Comparison of ENCODE assay signal across 9 mouse cellular contexts in the genomic region with DNA sequence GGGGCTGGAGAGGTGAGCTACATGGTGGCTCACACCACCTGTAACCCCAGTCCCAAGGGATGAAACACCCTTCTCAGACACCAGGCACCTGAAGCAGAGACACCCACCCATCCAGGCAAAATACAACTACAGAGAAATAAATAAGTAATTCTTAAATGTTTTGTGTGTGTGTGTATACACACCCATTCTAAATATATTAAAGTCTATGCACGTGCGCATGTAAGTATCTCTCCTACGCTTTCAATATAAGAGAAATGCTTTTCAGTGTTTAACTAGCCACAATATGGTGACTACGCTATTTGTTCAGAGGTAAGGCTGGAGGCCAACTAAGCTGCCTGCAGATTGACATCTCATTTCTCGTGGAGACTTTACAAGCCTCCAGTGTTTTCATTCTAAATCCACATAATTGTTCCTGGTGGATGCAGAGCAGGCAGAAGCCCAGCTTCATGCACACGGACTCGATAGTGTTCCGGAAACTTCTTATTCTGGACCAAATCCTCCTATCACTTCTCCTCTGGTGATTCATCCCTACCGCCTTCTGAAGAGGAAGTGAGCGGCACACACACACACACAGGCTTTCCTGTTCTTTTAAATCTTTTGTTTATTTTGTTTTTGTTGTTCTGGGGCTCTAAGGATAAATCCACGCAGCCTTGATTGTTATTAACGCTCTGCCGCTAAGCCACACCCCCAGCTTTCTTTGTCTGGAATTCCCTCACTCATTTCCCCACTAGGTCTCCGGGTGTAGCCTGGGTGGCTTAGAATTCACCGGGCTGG. TPM values are rescaled to one million over a fixed set of nuclear protein-coding genes. Genes with fewer than 3 reads are reported as not detected.
DNase-seq lines count a peak whose midpoint lies in the region; ATAC-seq lines count a peak whose summit lies in the region.
"Had no signal": no experiment of that assay in that cellular context is flagged by ENCODE, and none has a peak within 500 bp of the region (broad histone marks: within the 10 kb centered on the region; RNA-seq: fewer than 3 reads in every experiment).

No protein-coding gene starts in this region.

- DNase-seq in embryo, embryonic 10.5 days (ENCODE audit: low spot score) = peak; percentile 31
- DNase-seq in embryo, embryonic 11 days = no peak
- DNase-seq in thymus, postnatal 25 days = peak; percentile 31
- no peak for DNase-seq in thymus, postnatal 4 days
- no peak for DNase-seq in liver, embryonic 13.5 days
- DNase-seq in right cerebral cortex, postnatal 4 days = no peak
- no peak for DNase-seq in cerebellum, adult 18-20 months
- no peak for DNase-seq in cerebellum, adult 8-10 months

- peak overlapping the region; percentile 44 for H3K4me2 ChIP-seq in liver, embryonic 13.5 days
- H3K4me2 ChIP-seq: limb, embryonic 15.5 days had no signal

- WGBS in liver, embryonic 13.5 days (ENCODE audit: insufficient replicate concordance) = 36% methylated on average over 15 of the region's 15 CpGs

- H3K4me3 ChIP-seq in liver, embryonic 13.5 days (replicated peaks) = 0 out of 2 replicates have a peak overlapping the region, but pooled peaks have one; percentile 3
- H3K4me3 ChIP-seq: limb, embryonic 15.5 days had no signal

- peak overlapping the region; percentile 51 for H3K27ac ChIP-seq in liver, embryonic 13.5 days
- H3K27ac ChIP-seq: limb, embryonic 15.5 days had no signal

- 0 out of 2 replicates have a peak overlapping the region, but pooled peaks have one; percentile 26 for H3K9ac ChIP-seq in liver, embryonic 13.5 days
- H3K9ac ChIP-seq: limb, embryonic 15.5 days had no signal

- H3K27me3 ChIP-seq in liver, embryonic 13.5 days = no peaks in the 10 kb centered on the region
- H3K27me3 ChIP-seq: limb, embryonic 15.5 days had no signal

- ATAC-seq in liver, embryonic 13.5 days (ENCODE audit: low read depth) = no peak

- H3K4me1 ChIP-seq in liver, embryonic 13.5 days (replicated peaks) = peaks cover 60% of the 10 kb centered on the region

- H3K9me3 ChIP-seq in liver, embryonic 13.5 days (replicated peaks) = no peaks in the 10 kb centered on the region
- H3K9me3 ChIP-seq: limb, embryonic 15.5 days had no signal

- no peaks in the 10 kb centered on the region for H3K36me3 ChIP-seq in liver, embryonic 13.5 days
- H3K36me3 ChIP-seq: limb, embryonic 15.5 days had no signal

RNA-seq across cellular contexts. Expression of a gene that starts 12.1 kb away (rescaled TPM):
- 3.6 and 3.7 TPM in 2 replicates for polyA plus RNA-seq in liver, embryonic 13.5 days (2015; fragmentation: Nextera tagmentation; extraction: Ambion mirVana)

Comparison
In these comparisons a context has a peak if more than half of its experiments do, and no peak if none do; other contexts are left out.
1. DNase-seq: peak in embryo, embryonic 10.5 days (single experiment) and thymus, postnatal 25 days (single experiment); none in embryo, embryonic 11 days (single experiment), thymus, postnatal 4 days (single experiment), liver, embryonic 13.5 days (single experiment), right cerebral cortex, postnatal 4 days (single experiment), cerebellum, adult 18-20 months (0 of 2) and cerebellum, adult 8-10 months (single experiment).